Mouse (Mus musculus): ENCODE results near the gene Map3k6. TPM values are rescaled to one million over a fixed set of nuclear protein-coding genes. Genes with fewer than 3 reads are reported as not detected.

Map3k6 gene
- total RNA-seq, 2 experiments from 2014 or later, result 5.3 to 10.6 TPM

GRCm38 (mm10) chr4:133202254-133202653 lies 38.4 kb upstream of the Map3k6 start:
- H3K4me3 ChIP-seq, result no peak overlapping the region
- no peak overlapping the region for H3K27ac ChIP-seq
- TF ChIP-seq CTCF (IDR thresholded peaks at IDR 0.05), result no peak
- no peak for DNase-seq (ENCODE audit: extremely low spot score in 1 of 2, low spot score in 2 of 2)
- intact Hi-C loops (cut with DNase I), result no loop called here

- H3K4me3 ChIP-seq, result no peak overlapping the region
- no peak for DNase-seq (ENCODE audit: extremely low spot score in 1 of 2, low spot score in 2 of 2)
- intact Hi-C loops (cut with DNase I), result no loop called here
- H3K27ac ChIP-seq, result no peak overlapping the region
- no peak for TF ChIP-seq CTCF (IDR thresholded peaks at IDR 0.05)
Measured at GRCm38 (mm10) chr4:133203591-133203990, 37.0 kb upstream of the Map3k6 start.

GRCm38 (mm10) chr4:133204379-133204778 lies 36.2 kb upstream of the Map3k6 start:
- DNase-seq (ENCODE audit: extremely low spot score in 1 of 2, low spot score in 2 of 2), result no peak
- Histone ChIP-seq H3K4me3 (no peak overlapping the region), H3K27ac (no peak overlapping the region)
- intact Hi-C loops (cut with DNase I), result no loop called here
- TF ChIP-seq CTCF (IDR thresholded peaks at IDR 0.05), result no peak

GRCm38 (mm10) chr4:133209366-133209765 lies 31.3 kb upstream of the Map3k6 start:
- no peak overlapping the region for H3K27ac ChIP-seq
- TF ChIP-seq CTCF (IDR thresholded peaks at IDR 0.05), result peak; percentile 90
- peak; percentile 59 to 66 for DNase-seq (ENCODE audit: extremely low spot score in 1 of 2, low spot score in 2 of 2)
- no peak overlapping the region for H3K4me3 ChIP-seq
- intact Hi-C loops (cut with DNase I), result no loop called here

GRCm38 (mm10) chr4:133210023-133210787 lies 30.4 kb upstream of the Map3k6 start:
- Histone ChIP-seq H3K27ac (no peak overlapping the region), H3K4me3 (no peak overlapping the region)
- no peak for TF ChIP-seq CTCF (IDR thresholded peaks at IDR 0.05)
- no peak for DNase-seq (ENCODE audit: extremely low spot score in 1 of 2, low spot score in 2 of 2)
- intact Hi-C loops (cut with DNase I), result loop anchor here (5.0 kb wide), 1 partner anchor 273 kb away; no protein-coding TSS in a partner anchor

DNA sequence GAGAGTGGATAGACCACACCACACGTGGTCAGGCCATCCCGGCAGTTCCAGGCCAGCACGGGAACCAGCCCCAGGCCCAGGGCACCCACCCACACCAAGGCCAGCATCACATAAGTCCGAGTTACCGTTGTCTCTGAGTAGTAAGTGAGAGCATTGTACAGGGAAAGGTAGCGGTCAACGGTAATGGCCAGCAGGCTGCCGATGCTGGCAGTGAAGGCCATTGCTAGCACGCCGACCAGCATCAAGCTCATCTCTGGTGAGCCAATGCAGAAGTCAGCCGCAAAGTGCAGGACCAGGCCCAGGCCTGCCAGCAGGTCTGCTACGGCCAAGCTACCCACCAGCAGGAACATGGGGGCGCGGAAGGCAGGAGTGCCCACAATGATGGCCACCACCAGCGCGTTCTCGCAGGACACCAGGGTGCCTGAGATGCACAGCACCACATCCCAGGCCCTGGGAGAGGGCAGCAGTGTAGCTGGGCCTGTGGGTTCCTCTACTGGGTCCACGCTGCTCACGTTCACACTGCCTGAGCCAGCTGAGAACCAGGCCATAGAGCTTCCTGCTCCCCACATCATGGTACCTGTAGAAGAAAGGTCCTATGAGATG lies 29.7 kb upstream of the Map3k6 start:
- intact Hi-C loops (cut with DNase I), result loop anchor here (5.0 kb wide), 1 partner anchor 274 kb away; no protein-coding TSS in a partner anchor
- no peak overlapping the region for H3K27ac ChIP-seq
- no peak overlapping the region for H3K4me3 ChIP-seq
- DNase-seq (ENCODE audit: extremely low spot score in 1 of 2, low spot score in 2 of 2), result no peak
- no peak for TF ChIP-seq CTCF (IDR thresholded peaks at IDR 0.05)

DNA sequence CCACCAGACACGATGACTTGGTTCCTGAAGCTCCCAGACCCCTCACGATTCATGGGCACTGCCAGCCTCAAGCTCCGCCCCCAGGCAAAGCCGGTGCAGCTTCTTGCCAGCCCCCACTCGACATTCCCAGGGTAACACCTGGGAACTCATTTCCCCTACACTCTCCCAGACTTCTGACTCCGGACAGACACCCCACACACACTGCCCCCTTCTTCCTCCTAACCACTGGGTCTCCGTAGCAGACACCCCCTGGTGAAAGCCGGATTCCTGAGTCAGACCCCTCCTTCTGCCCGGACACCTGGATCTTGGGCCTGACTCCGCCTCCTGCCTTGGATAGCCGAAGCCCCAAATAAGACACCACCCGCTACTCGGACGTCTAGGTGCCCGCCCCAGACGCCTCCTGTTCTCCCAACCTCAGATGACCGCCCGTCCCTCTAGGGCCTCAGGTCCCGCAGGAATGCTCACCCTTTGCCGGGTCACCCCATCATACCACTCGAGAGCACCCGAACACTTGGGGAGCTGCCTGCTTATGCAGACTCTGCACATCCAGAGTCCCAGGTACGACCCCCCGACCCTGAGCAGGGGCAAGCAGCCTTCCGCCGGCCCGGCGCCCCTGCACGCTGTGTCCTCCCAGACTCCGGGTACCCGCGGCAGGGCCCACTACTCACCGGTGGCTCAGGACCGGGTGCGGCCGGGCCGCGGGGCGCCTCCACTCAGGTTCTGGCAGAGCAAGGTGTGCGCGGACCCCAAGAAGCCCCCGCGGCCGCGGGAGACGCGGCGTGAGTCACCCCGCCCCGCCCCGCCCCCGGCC lies 28.7 kb upstream of the Map3k6 start, which contains the start of the genes Cd164l2 and Gpr3:
Gene Cd164l2 (plus strand): TSS at position 381 of the 811 bp plus-strand sequence.
Gene Gpr3 (minus strand): TSS at position 786 of the 811 bp plus-strand sequence.
- H3K4me3 ChIP-seq, result peak within 1 kb of the TSS; percentile 83
- DNase-seq (ENCODE audit: extremely low spot score in 1 of 2, low spot score in 2 of 2), result peak; percentile 50 to 52
- intact Hi-C loops (cut with DNase I), result loop anchor here (2.0 to 5.0 kb wide), 3 partner anchors 87 to 275 kb away; partner anchors contain the start of gene Ahdc1
- peak within 1 kb of the TSS; percentile 86 for H3K27ac ChIP-seq
- no peak for TF ChIP-seq CTCF (IDR thresholded peaks at IDR 0.05)

GRCm38 (mm10) chr4:133212562-133213267 lies 27.9 kb upstream of the Map3k6 start:
- H3K4me3 ChIP-seq, result peak overlapping the region; percentile 83
- TF ChIP-seq CTCF (IDR thresholded peaks at IDR 0.05), result peak; percentile 36
- peak; percentile 83 to 87 for DNase-seq (ENCODE audit: extremely low spot score in 1 of 2, low spot score in 2 of 2)
- intact Hi-C loops (cut with DNase I), result loop anchor here (2.0 to 5.0 kb wide), 3 partner anchors 86 to 275 kb away; partner anchors contain the start of gene Ahdc1
- peak overlapping the region; percentile 86 for H3K27ac ChIP-seq

DNA sequence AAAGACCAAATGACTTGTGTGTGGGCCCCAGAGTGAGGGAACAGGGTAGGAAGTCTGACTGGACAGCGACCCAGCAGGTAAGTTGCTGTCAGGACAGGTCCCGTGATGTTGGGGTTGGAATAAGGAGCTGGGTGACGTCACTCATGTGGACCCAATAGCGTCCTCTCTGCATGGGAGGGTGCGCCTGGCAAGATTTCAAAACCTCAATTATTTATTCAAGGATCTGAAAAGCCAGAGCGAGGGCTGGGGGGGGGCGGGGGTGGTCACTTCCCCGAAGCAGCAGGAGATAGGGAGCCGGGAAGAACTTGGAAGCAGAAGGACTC lies 27.4 kb upstream of the Map3k6 start:
- DNase-seq (ENCODE audit: extremely low spot score in 1 of 2, low spot score in 2 of 2), result no peak
- Histone ChIP-seq H3K27ac (peak overlapping the region; percentile 73), H3K4me3 (peak overlapping the region; percentile 83)
- intact Hi-C loops (cut with DNase I), result loop anchor here (2.0 to 5.0 kb wide), 3 partner anchors 86 to 276 kb away; partner anchors contain the start of gene Ahdc1
- TF ChIP-seq CTCF (IDR thresholded peaks at IDR 0.05), result no peak; the same call in 1 of the 2 replicates

DNA sequence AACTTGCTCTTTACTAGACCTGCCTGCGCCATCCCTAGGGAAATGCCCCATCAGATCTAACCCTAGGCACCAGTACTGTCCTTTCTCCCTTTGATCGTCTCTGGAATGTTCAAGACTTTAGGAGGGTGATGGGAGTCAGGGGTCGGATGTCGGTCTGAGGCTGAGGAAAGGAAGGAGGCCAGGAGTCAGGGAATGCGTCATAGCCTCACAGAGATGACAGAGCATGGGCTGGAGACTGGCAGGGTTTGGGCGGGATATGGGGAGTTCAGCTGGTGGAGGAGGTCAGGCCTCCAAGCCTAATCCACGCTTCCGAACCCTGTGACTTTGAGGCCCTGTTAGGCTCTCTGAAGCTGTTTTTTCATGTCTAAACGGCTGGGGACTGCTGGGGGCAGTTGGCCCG lies 27.0 kb upstream of the Map3k6 start:
- Histone ChIP-seq H3K27ac (peak overlapping the region; percentile 21), H3K4me3 (peak overlapping the region; percentile 83; the same call in 1 of the 2 replicates)
- intact Hi-C loops (cut with DNase I), result loop anchor here (2.0 to 5.0 kb wide), 3 partner anchors 85 to 276 kb away; partner anchors contain the start of gene Ahdc1
- DNase-seq (ENCODE audit: extremely low spot score in 1 of 2, low spot score in 2 of 2), result no peak
- no peak for TF ChIP-seq CTCF (IDR thresholded peaks at IDR 0.05)

- Histone ChIP-seq H3K27ac (no peak overlapping the region), H3K4me3 (no peak overlapping the region)
- intact Hi-C loops (cut with DNase I), result no loop called here
- peak; percentile 89 for TF ChIP-seq CTCF (IDR thresholded peaks at IDR 0.05)
- peak in 1 of 2 experiments; percentile 59 for DNase-seq (ENCODE audit: extremely low spot score in 1 of 2, low spot score in 2 of 2)
Measured at GRCm38 (mm10) chr4:133217641-133218040, 23.0 kb upstream of the Map3k6 start.

All from left cerebral cortex, adult 2 months (tissue).